Mouse (Mus musculus): ENCODE data around the gene Clock. TPM values are rescaled to one million over a fixed set of nuclear protein-coding genes. Genes with fewer than 3 reads are reported as not detected.

Gene Clock
- polyA plus RNA-seq, 1 experiment from 2014 or later: 12.3 TPM

DNA sequence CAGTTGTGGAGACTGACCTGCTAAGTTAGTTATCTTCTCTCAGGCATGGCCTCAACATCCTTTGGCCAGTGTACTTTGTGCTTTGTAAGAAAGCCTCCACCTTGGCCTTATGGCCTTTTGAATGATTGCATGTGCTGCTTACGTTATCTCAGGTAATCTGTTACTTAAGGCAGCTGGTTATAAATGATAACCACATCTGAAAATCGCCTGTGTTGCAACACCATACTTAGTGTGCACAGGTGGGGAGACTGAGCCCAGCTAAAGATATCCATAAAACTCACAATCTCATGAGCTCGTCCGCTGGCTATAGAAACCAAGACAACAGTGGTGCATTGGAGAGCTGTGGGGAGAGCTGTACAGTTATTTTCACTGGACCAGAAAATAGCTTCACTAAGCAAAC lies 114.0 kb downstream of the Clock start:
- no peak overlapping the region for H3K4me3 ChIP-seq
- no peak overlapping the region for H3K9ac ChIP-seq
- peaks cover 25% of the 10 kb centered on the region for H3K36me3 ChIP-seq (ENCODE audit: poor library complexity, severe bottlenecking)
- 96% methylated on average over 4 of the region's 4 CpGs for WGBS
- no peaks in the 10 kb centered on the region for H3K27me3 ChIP-seq
- ATAC-seq: no peak
- no peak overlapping the region for H3K27ac ChIP-seq
- H3K9me3 ChIP-seq (replicated peaks): no peaks in the 10 kb centered on the region
- H3K4me1 ChIP-seq: peaks cover 17% of the 10 kb centered on the region
- H3K4me2 ChIP-seq: no peak overlapping the region

DNA sequence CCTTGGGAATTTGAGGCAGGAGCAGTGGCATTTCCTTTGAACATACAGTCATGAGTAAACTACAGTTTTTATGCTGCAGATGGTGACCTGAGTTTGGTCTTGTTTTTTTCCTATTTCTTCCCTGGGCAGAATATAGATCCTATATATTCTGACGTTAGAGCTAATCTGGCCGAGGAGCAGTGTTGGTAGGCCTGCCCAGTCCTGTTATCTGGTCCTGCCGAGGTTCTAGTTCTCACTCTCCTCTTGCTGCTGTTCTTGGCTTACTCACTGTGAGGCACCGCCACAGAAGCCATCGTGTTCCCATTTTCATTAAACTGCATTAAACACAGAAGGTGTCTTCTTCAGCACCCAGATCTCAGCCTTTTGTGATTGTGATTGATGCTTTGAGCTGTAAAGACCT lies 116.7 kb downstream of the Clock start:
- ATAC-seq: no peak
- H3K9ac ChIP-seq: no peak overlapping the region
- no peak overlapping the region for H3K27ac ChIP-seq
- no peak overlapping the region for H3K4me2 ChIP-seq
- peaks cover 33% of the 10 kb centered on the region for H3K4me1 ChIP-seq
- H3K4me3 ChIP-seq: no peak overlapping the region
- no peaks in the 10 kb centered on the region for H3K9me3 ChIP-seq (replicated peaks)
- H3K27me3 ChIP-seq: no peaks in the 10 kb centered on the region
- WGBS: 90% methylated on average over 5 of the region's 5 CpGs
- peaks cover 19% of the 10 kb centered on the region; the same call in 1 of the 2 replicates for H3K36me3 ChIP-seq (ENCODE audit: poor library complexity, severe bottlenecking)

DNA sequence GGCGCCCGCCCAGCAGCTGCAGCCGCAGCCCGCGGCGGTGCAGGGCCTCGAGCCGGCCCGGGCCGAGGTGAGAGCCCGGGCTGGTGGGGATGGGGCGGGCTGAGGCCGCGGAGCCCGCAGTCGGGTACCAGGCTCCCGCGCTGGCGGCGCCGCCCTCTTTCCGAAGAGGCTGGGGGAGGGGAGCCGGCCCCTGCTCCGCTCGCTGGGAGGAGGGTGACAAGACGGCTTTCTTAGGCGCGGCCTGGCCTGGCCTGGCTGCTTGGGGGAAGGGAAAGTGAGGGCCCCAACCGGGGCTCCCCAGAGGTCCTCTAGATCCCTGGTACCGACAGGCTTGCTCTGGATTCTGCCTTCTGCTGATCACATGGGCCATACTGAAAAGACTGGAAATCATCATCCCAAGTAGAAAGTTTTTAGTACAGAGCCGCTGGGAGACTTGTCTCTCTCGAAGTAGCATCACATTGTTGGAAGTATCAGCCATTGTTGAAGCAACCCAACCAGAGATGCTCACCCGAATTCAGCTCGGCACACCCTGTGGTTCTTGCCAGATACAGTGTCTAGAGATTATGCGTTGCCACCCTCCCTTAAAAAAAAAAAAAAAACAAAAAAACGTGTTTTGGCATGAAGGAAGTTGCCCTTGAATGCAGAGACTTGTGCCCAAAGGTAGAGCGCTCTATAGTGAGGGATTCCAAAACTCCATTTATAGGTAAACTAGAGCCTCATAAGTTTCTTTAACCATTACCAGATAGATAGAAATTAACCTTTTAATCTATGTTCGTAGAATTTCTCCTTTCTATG lies 120.1 kb downstream of the Clock start:
- Histone ChIP-seq H3K27ac (peak overlapping the region; percentile 96), H3K9me3 (replicated peaks) (no peaks in the 10 kb centered on the region), H3K4me2 (peak overlapping the region; percentile 79), H3K4me1 (peaks cover 34% of the 10 kb centered on the region), H3K36me3 (ENCODE audit: poor library complexity, severe bottlenecking) (0 out of 2 replicates have a peak, but pooled peaks cover 3% of the 10 kb centered on the region), H3K4me3 (peak overlapping the region; percentile 91), H3K27me3 (peaks cover 3% of the 10 kb centered on the region; the same call in 1 of the 2 replicates), H3K9ac (peak overlapping the region; percentile 97)
- peak; percentile 92 for ATAC-seq
- WGBS: 4% methylated on average over 35 of the region's 38 CpGs

DNA sequence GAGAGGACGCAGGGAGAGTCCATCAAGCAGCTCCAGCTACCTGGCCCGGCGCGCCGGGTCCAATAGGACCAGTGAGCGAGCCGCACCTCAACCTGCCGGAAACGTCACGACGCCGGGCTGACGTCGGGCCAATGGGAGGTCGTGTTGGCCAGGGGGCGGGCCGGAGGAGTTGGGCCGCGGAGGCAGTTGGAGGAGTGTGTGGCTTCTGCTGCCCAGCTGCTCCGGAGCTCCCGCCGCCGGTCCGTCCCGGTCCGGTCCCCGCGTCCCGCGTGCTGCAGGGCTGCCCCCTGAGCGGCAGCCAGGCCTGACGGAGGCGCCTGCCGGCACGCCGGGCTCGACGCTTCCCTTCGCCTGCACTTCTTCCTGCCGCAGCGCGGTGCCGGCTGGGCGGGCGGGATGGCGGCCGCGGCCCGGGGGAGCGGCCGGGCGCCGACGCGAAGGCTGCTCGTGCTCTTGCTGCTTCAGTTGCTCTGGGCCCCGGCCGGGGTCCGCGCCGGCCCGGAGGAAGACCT lies 120.8 kb downstream of the Clock start, which contains the start of gene Tmem165:
Tmem165 (plus strand) TSS at position 131 of the 512 bp plus-strand sequence.
- under 1% methylated on average over 50 of the region's 62 CpGs for WGBS
- Histone ChIP-seq H3K36me3 (ENCODE audit: poor library complexity, severe bottlenecking) (0 out of 2 replicates have a peak, but pooled peaks cover 3% of the 10 kb centered on the region), H3K9me3 (replicated peaks) (no peaks in the 10 kb centered on the region), H3K4me1 (peaks cover 34% of the 10 kb centered on the region), H3K4me2 (peak within 1 kb of the TSS; percentile 79), H3K27ac (peak within 1 kb of the TSS; percentile 96), H3K9ac (peak within 1 kb of the TSS; percentile 97), H3K4me3 (peak within 1 kb of the TSS; percentile 91), H3K27me3 (peaks cover 3% of the 10 kb centered on the region; the same call in 1 of the 2 replicates)
- peak; percentile 98 for ATAC-seq

DNA sequence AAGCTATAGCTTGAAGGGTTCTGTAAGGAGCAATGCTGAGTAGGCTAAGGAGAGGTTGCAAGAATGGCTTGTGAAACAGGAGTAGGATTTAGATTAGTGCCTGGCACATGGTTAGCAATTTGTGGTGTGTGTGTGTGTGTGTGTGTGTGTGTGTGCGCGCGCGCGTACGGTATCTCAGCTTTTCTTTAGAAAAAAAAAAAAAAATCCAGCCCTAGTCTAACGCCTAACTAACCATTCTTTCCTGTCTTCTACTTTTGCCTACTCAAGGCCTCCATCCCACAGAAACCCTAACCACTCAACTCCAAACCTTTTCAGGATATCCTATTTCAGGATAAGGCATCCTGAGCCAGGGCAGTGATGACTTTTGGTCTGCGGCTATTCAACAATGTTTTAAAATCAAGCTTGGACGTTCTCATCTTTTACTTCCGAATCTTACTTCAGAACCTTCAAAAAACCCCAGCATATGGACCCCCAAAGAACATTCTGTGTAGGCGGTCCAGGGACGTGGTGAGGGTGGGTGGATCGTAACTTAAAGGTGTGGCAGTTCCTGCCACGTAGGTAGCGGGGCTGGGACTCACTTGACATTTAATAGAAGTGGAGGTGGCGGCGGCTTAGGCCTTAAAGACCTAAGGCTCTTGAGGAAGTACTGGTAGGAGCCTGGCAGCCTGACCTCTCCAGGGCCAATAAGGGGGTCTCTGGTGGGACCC lies 121.4 kb downstream of the Clock start:
- 39% methylated on average over 17 of the region's 17 CpGs for WGBS
- Histone ChIP-seq H3K36me3 (ENCODE audit: poor library complexity, severe bottlenecking) (0 out of 2 replicates have a peak, but pooled peaks cover 3% of the 10 kb centered on the region), H3K4me2 (peak overlapping the region; percentile 79), H3K9me3 (replicated peaks) (no peaks in the 10 kb centered on the region), H3K27me3 (peaks cover 3% of the 10 kb centered on the region; the same call in 1 of the 2 replicates), H3K27ac (no peak overlapping the region), H3K4me1 (peaks cover 34% of the 10 kb centered on the region), H3K4me3 (peak overlapping the region; percentile 91), H3K9ac (peak overlapping the region; percentile 97)
- ATAC-seq: no peak

DNA sequence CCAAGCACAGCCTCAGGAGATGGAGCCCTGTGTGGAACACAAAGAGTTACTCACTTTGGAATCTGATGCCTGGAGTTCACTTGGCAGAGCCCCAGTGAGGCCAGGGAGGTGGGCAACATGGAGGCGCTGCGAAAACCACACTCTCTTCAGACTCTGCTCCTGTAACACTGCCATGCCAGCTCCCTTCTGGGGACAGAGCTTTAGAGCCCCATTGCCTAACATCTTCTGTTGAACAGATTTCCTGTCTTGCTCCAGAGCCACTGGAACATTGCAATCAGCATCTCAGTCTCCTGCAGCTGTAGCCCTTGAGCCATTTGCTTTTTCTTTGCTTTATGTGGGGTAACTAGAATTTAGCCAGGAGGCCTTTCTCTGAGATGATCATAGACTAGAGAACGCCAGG lies 122.3 kb downstream of the Clock start:
- Histone ChIP-seq H3K9me3 (replicated peaks) (no peaks in the 10 kb centered on the region), H3K4me3 (no peak overlapping the region), H3K27me3 (peaks cover 3% of the 10 kb centered on the region; the same call in 1 of the 2 replicates), H3K27ac (no peak overlapping the region), H3K9ac (no peak overlapping the region), H3K4me2 (no peak overlapping the region), H3K4me1 (peaks cover 28% of the 10 kb centered on the region), H3K36me3 (ENCODE audit: poor library complexity, severe bottlenecking) (0 out of 2 replicates have a peak, but pooled peaks cover 3% of the 10 kb centered on the region)
- 59% methylated on average over 3 of the region's 3 CpGs for WGBS
- no peak for ATAC-seq

DNA sequence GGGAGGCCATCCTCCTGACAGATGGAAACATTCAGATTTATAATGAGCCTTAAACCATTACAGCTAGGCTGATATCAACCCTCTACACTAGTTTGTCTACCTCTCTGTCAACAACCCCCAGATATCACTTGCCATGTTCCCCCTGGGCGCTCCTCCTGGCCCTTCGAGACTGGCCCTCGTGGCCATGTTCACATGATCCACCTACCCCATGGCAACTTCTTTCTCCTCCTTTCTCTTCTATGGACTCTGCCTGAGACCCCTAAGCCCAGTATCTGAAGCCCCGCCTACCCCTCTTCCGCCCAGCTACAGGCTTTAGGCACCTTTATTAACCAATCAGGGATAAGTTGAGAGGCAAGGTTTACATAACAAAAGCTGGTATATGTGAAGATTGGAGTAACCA lies 124.8 kb downstream of the Clock start:
- Histone ChIP-seq H3K27me3 (peaks cover 3% of the 10 kb centered on the region; the same call in 1 of the 2 replicates), H3K9ac (no peak overlapping the region), H3K27ac (no peak overlapping the region), H3K4me3 (no peak overlapping the region), H3K4me2 (no peak overlapping the region), H3K36me3 (ENCODE audit: poor library complexity, severe bottlenecking) (no peaks in the 10 kb centered on the region), H3K9me3 (replicated peaks) (no peaks in the 10 kb centered on the region), H3K4me1 (peaks cover 9% of the 10 kb centered on the region)
- ATAC-seq: no peak
- 81% methylated on average over 5 of the region's 5 CpGs for WGBS

DNA sequence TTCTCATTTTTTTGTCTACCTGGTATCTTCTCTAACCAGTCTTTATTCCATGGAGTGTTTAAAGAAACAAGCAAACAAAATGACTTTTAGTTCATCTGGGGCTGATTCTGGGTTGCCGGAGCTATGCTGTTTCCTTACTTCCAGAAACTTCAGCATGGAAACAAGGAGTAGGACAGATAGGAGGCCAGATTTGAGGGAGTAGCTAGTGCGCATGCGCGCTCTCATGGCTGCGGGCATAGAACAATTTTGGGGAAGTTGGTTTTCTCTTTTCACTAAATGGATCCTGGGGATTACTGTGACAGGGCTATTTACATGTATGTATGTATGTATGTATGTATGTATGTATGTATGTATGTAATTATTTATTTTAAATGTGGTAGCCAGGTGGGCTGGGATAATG lies 125.4 kb downstream of the Clock start:
- H3K4me2 ChIP-seq: no peak overlapping the region
- no peak overlapping the region for H3K27ac ChIP-seq
- no peaks in the 10 kb centered on the region for H3K36me3 ChIP-seq (ENCODE audit: poor library complexity, severe bottlenecking)
- WGBS: 96% methylated on average over 5 of the region's 5 CpGs
- no peak overlapping the region for H3K9ac ChIP-seq
- H3K4me3 ChIP-seq: no peak overlapping the region
- H3K27me3 ChIP-seq: peaks cover 3% of the 10 kb centered on the region; the same call in 1 of the 2 replicates
- H3K9me3 ChIP-seq (replicated peaks): no peaks in the 10 kb centered on the region
- H3K4me1 ChIP-seq: peaks cover 7% of the 10 kb centered on the region; the same call in 1 of the 2 replicates
- ATAC-seq: no peak

DNA sequence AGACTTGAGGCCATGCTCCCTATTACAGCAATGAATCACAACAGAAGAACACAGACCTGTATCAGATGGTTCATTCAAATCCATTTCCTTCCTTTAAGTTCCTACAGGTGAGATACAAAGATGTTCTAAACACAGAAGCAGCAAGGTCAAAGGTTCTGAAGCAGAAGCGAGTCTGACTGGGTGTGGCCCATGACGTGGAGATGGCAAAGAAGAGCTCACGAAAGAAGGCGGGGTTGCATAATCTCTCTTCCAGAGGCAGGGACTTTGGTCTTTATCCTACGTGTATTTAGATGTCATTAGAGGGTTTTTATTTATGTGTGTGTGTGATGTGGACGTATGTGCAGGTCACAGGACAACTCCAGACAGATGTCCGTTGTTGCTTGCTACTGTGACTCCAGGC lies 126.9 kb downstream of the Clock start:
- Histone ChIP-seq H3K9me3 (replicated peaks) (no peaks in the 10 kb centered on the region), H3K4me1 (no peaks in the 10 kb centered on the region), H3K9ac (no peak overlapping the region), H3K27me3 (peaks cover 3% of the 10 kb centered on the region; the same call in 1 of the 2 replicates), H3K4me3 (no peak overlapping the region), H3K27ac (no peak overlapping the region), H3K36me3 (ENCODE audit: poor library complexity, severe bottlenecking) (no peaks in the 10 kb centered on the region), H3K4me2 (no peak overlapping the region)
- 92% methylated on average over 7 of the region's 7 CpGs for WGBS
- ATAC-seq: no peak

DNA sequence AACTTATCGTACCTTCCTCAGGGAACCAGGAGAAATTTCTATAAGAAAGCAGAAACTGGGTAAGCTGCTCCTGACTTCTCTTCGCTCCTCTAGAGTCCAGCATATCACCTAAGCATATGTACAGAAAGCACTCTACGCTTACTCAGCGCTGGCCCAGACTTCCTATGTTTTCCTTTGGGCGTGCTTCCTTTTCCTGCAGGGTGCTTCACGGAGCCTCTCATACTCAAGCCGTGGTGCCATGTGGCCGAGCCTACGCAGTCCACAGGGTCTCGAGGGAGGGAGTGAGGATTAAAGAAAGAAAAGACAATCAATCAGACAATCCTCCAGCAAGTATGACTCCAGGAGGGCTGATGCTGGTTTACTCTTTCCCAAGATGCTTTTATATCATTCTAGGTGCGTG lies 127.8 kb downstream of the Clock start:
- 84% methylated on average over 11 of the region's 11 CpGs for WGBS
- no peaks in the 10 kb centered on the region for H3K4me1 ChIP-seq
- no peaks in the 10 kb centered on the region for H3K9me3 ChIP-seq (replicated peaks)
- H3K4me3 ChIP-seq: no peak overlapping the region
- no peaks in the 10 kb centered on the region for H3K36me3 ChIP-seq (ENCODE audit: poor library complexity, severe bottlenecking)
- no peak overlapping the region for H3K9ac ChIP-seq
- no peak overlapping the region for H3K27ac ChIP-seq
- ATAC-seq: no peak
- H3K27me3 ChIP-seq: no peaks in the 10 kb centered on the region
- H3K4me2 ChIP-seq: no peak overlapping the region

DNA sequence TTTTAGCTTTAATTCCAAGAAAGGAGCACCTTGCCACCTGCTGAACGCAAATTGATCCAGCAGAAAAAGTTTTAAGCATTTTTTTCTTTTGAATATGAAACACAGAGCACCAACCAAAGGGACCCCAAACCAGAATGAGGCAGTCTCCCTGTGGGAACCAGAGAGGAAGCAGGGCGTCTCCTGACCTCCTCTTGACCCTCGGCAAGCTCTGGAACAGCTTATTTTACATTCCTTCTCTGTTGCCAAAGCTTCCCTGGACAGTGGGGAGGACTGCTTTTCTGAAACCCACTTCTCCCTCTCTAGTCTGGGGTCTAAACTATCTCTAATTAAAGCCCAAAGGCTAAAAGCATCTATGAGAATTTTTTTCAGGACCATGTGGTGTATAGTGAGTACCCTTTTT lies 128.2 kb downstream of the Clock start:
- H3K9ac ChIP-seq: no peak overlapping the region
- H3K4me1 ChIP-seq: no peaks in the 10 kb centered on the region
- no peaks in the 10 kb centered on the region for H3K27me3 ChIP-seq
- no peaks in the 10 kb centered on the region for H3K9me3 ChIP-seq (replicated peaks)
- WGBS: 68% methylated on average over 3 of the region's 3 CpGs
- no peak overlapping the region for H3K27ac ChIP-seq
- no peak overlapping the region for H3K4me3 ChIP-seq
- H3K4me2 ChIP-seq: no peak overlapping the region
- H3K36me3 ChIP-seq (ENCODE audit: poor library complexity, severe bottlenecking): no peaks in the 10 kb centered on the region
- no peak for ATAC-seq

DNA sequence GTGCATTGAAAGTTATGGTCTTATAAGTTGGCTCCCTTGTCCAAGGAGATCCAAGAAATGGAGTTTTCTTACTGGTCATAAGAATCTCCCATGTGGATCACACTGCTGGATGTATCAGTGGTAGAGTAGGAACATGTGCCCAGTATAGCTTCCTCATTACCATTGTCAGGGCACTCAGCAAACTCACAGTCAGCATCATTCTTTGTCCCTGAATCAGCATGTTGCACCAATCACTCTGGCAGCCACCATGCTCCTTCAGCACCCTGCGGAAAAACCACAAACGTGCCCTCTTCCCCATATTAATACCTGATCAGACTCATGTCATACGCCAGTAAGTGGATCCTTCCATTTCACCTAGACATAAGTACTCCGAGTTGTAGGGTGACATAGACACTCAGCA lies 129.5 kb downstream of the Clock start:
- no peaks in the 10 kb centered on the region for H3K4me1 ChIP-seq
- no peak for ATAC-seq
- no peak overlapping the region for H3K4me2 ChIP-seq
- no peaks in the 10 kb centered on the region for H3K27me3 ChIP-seq
- H3K27ac ChIP-seq: no peak overlapping the region
- no peaks in the 10 kb centered on the region for H3K9me3 ChIP-seq (replicated peaks)
- H3K9ac ChIP-seq: no peak overlapping the region
- H3K36me3 ChIP-seq (ENCODE audit: poor library complexity, severe bottlenecking): no peaks in the 10 kb centered on the region
- H3K4me3 ChIP-seq: no peak overlapping the region
- 91% methylated on average over 4 of the region's 4 CpGs for WGBS
